In genomic region chrX:12189511-12189910, GRCm38 (mm10) we compare ENCODE assay signal across 25 mouse cellular contexts. TPM values are rescaled to one million over a fixed set of nuclear protein-coding genes. Genes with fewer than 3 reads are reported as not detected.
DNase-seq lines count a peak whose midpoint lies in the region; ATAC-seq and TF ChIP-seq lines count a peak whose summit lies in the region.
"Had no signal": no experiment of that assay in that cellular context is flagged by ENCODE, and none has a peak within 500 bp of the region (broad histone marks: within the 10 kb centered on the region; RNA-seq: fewer than 3 reads in every experiment).

No protein-coding gene starts in this region.

- H3K4me3 ChIP-seq in heart, embryonic 12.5 days, result no peak overlapping the region
- H3K4me3 ChIP-seq in heart, embryonic 11.5 days (ENCODE audit: low read depth, low read length), result no peak overlapping the region
- no peak overlapping the region for H3K4me3 ChIP-seq in liver, adult 2 months (ENCODE audit: insufficient read depth, low read depth, low read length)
- H3K4me3 ChIP-seq in liver, embryonic 11.5 days (ENCODE audit: low read depth, low read length), result no peak overlapping the region
- H3K4me3 ChIP-seq: embryonic facial prominence, embryonic 10.5 days; embryonic facial prominence, embryonic 12.5 days; forebrain, embryonic 13.5 days; forebrain, embryonic 15.5 days had no signal

- DNase-seq in adrenal gland, postnatal 10 days, result peak; percentile 5
- DNase-seq in adrenal gland, postnatal 4 days (ENCODE audit: low spot score in 2 of 2), result no peak
- DNase-seq in heart, adult 11 months, result peak; percentile 93
- DNase-seq in heart, postnatal 10 days, result peak; percentile 16
- DNase-seq in liver, adult 2 months (ENCODE audit: extremely low read depth, low read depth, low spot score), result peak; percentile 22
- no peak for DNase-seq in liver, embryonic 11.5 days (ENCODE audit: low spot score)
- DNase-seq: adrenal gland, adult 8-10 months; B cell, adult 2 months; cerebellum, adult 11-12 months; cerebellum, adult 2 months; cerebellum, adult 9-10 months; cerebellum, postnatal 10 days; cerebellum, postnatal 25 days; forebrain, postnatal 0 days had no signal

- H3K4me1 ChIP-seq in heart, embryonic 12.5 days (replicated peaks), result no peaks in the 10 kb centered on the region
- H3K4me1 ChIP-seq in heart, embryonic 11.5 days (ENCODE audit: control insufficient read depth, insufficient read depth, low read length), result no peaks in the 10 kb centered on the region
- H3K4me1 ChIP-seq in liver, adult 2 months (ENCODE audit: control insufficient read depth, insufficient read depth, low read length), result no peaks in the 10 kb centered on the region
- H3K4me1 ChIP-seq in liver, embryonic 11.5 days (replicated peaks; ENCODE audit: control insufficient read depth, insufficient read depth, low read length), result no peaks in the 10 kb centered on the region
- H3K4me1 ChIP-seq: embryonic facial prominence, embryonic 10.5 days; embryonic facial prominence, embryonic 12.5 days; forebrain, embryonic 13.5 days; forebrain, embryonic 15.5 days had no signal

- TF ChIP-seq CTCF in liver, adult 2 months (IDR thresholded peaks at IDR 0.05; ENCODE audit: low read depth, low read length), result no peak

- 0 out of 2 replicates have a peak, but pooled peaks cover 2% of the 10 kb centered on the region for H3K9me3 ChIP-seq in heart, embryonic 12.5 days (replicated peaks)
- no peaks in the 10 kb centered on the region for H3K9me3 ChIP-seq in heart, embryonic 11.5 days (replicated peaks; ENCODE audit: control insufficient read depth, low read length)
- no peaks in the 10 kb centered on the region for H3K9me3 ChIP-seq in liver, embryonic 11.5 days (ENCODE audit: control insufficient read depth, low read length)
- H3K9me3 ChIP-seq: embryonic facial prominence, embryonic 10.5 days; embryonic facial prominence, embryonic 12.5 days; forebrain, embryonic 13.5 days; forebrain, embryonic 15.5 days; G1E had no signal

- H3K27me3 ChIP-seq in heart, embryonic 12.5 days (replicated peaks), result peaks cover 5% of the 10 kb centered on the region
- no peaks in the 10 kb centered on the region for H3K27me3 ChIP-seq in heart, embryonic 11.5 days (ENCODE audit: control insufficient read depth, insufficient read depth, low read length)
- no peaks in the 10 kb centered on the region for H3K27me3 ChIP-seq in liver, adult 2 months (ENCODE audit: control insufficient read depth, insufficient read depth, low read length)
- H3K27me3 ChIP-seq in liver, embryonic 11.5 days (replicated peaks; ENCODE audit: control insufficient read depth, insufficient read depth, low read length), result no peaks in the 10 kb centered on the region; the same call in 1 of the 2 replicates
- H3K27me3 ChIP-seq: CH12.LX; embryonic facial prominence, embryonic 12.5 days; forebrain, embryonic 13.5 days; forebrain, embryonic 15.5 days had no signal

- H3K79me2 ChIP-seq in liver, adult 2 months (ENCODE audit: control insufficient read depth, insufficient read depth, low read length), result no peaks in the 10 kb centered on the region

- H3K4me2 ChIP-seq in heart, embryonic 12.5 days, result no peak overlapping the region
- H3K4me2 ChIP-seq in heart, embryonic 11.5 days, result no peak overlapping the region
- H3K4me2 ChIP-seq in liver, embryonic 11.5 days, result no peak overlapping the region
- H3K4me2 ChIP-seq: embryonic facial prominence, embryonic 12.5 days; forebrain, embryonic 13.5 days; forebrain, embryonic 15.5 days had no signal

- WGBS in heart, embryonic 12.5 days, result 56% methylated on average over 4 of the region's 4 CpGs
- WGBS in heart, embryonic 11.5 days (ENCODE audit: insufficient replicate concordance), result 66% methylated on average over 4 of the region's 4 CpGs
- 43% methylated on average over 4 of the region's 4 CpGs for WGBS in liver, adult 2 months
- WGBS in liver, embryonic 11.5 days, result 61% methylated on average over 4 of the region's 4 CpGs

- intact Hi-C loops in heart, postnatal 10 days (cut with DNase I), result no loop called here

- H3K36me3 ChIP-seq in heart, embryonic 12.5 days, result no peaks in the 10 kb centered on the region
- no peaks in the 10 kb centered on the region for H3K36me3 ChIP-seq in heart, embryonic 11.5 days (ENCODE audit: control insufficient read depth, insufficient read depth, low read length)
- H3K36me3 ChIP-seq in liver, adult 2 months (ENCODE audit: control insufficient read depth, insufficient read depth, low read length), result no peaks in the 10 kb centered on the region
- no peaks in the 10 kb centered on the region for H3K36me3 ChIP-seq in liver, embryonic 11.5 days (ENCODE audit: control insufficient read depth, insufficient read depth, low read length)
- H3K36me3 ChIP-seq: embryonic facial prominence, embryonic 10.5 days; embryonic facial prominence, embryonic 12.5 days; forebrain, embryonic 15.5 days; G1E had no signal

- no peak for ATAC-seq in heart, embryonic 12.5 days (ENCODE audit: insufficient number of reproducible peaks, low FRiP score)
- no peak for ATAC-seq in heart, embryonic 11.5 days (replicated peaks; ENCODE audit: insufficient number of reproducible peaks, low FRiP score, low TSS enrichment)
- ATAC-seq in liver, embryonic 11.5 days (replicated peaks; ENCODE audit: low FRiP score), result no peak
- ATAC-seq: activated CD4-positive, CD25-positive, alpha-beta regulatory T cell, adult 4 months; CD4-positive, CD25-positive, alpha-beta regulatory T cell, adult 4 months; forebrain, embryonic 13.5 days; forebrain, embryonic 15.5 days; forebrain, postnatal 0 days; Patski had no signal

- H3K9ac ChIP-seq in heart, embryonic 12.5 days, result no peak overlapping the region
- no peak overlapping the region for H3K9ac ChIP-seq in heart, embryonic 11.5 days (ENCODE audit: low read depth, low read length)
- no peak overlapping the region for H3K9ac ChIP-seq in liver, adult 2 months (ENCODE audit: low read depth, low read length)
- H3K9ac ChIP-seq in liver, embryonic 11.5 days (ENCODE audit: low read depth, low read length), result no peak overlapping the region
- H3K9ac ChIP-seq: embryonic facial prominence, embryonic 12.5 days; forebrain, embryonic 13.5 days; forebrain, embryonic 15.5 days; forebrain, postnatal 0 days had no signal

- no peak for TF ChIP-seq POLR2A in liver, adult 2 months (IDR thresholded peaks at IDR 0.05; ENCODE audit: extremely low read depth, insufficient read depth, low read length)

- H3K27ac ChIP-seq in heart, embryonic 12.5 days (ENCODE audit: poor library complexity, severe bottlenecking), result no peak overlapping the region
- no peak overlapping the region for H3K27ac ChIP-seq in heart, embryonic 11.5 days (ENCODE audit: low read depth, low read length)
- H3K27ac ChIP-seq in liver, adult 2 months (replicated peaks; ENCODE audit: insufficient read depth, low read depth, low read length), result no peak overlapping the region
- H3K27ac ChIP-seq in liver, embryonic 11.5 days (ENCODE audit: low read depth, low read length), result no peak overlapping the region
- H3K27ac ChIP-seq: embryonic facial prominence, embryonic 10.5 days; embryonic facial prominence, embryonic 12.5 days; forebrain, embryonic 13.5 days; forebrain, embryonic 15.5 days had no signal

RNA-seq across cellular contexts. Expression of gene Bcor, which starts 29.4 kb away (rescaled TPM):
- 10 to 100 TPM; 21.1 to 23.3 TPM for total RNA-seq in adrenal gland, postnatal 10 days (2021)
- total RNA-seq in adrenal gland, postnatal 4 days (2021), result 10 to 100 TPM; 34.6 to 37.8 TPM
- 20.3 and 23.4 TPM in 2 replicates for polyA plus RNA-seq in heart, embryonic 12.5 days (2016; fragmentation: Nextera tagmentation; extraction: Ambion mirVana)
- 10 to 100 TPM; 26.4 to 38.5 TPM for total RNA-seq in heart, postnatal 10 days (2021)
- polyA plus RNA-seq in heart, embryonic 11.5 days (2014; fragmentation: Nextera tagmentation; extraction: Ambion mirVana), result 18.7 and 20.2 TPM in 2 replicates
- 2.8 and 4.9 TPM in 2 replicates for total RNA-seq in liver, adult 2 months (2014; rRNA removed)
- 5.6 and 6.6 TPM in 2 replicates for polyA plus RNA-seq in liver, adult 2 months (2012; rRNA removed)
- polyA plus RNA-seq in liver, embryonic 11.5 days (2014; fragmentation: Nextera tagmentation; extraction: Ambion mirVana), result 14.5 and 14.8 TPM in 2 replicates

Comparison
In these comparisons a context has a peak if more than half of its experiments do, and no peak if none do; other contexts are left out.
1. DNase-seq: peak in adrenal gland, postnatal 10 days (single experiment), heart, adult 11 months (single experiment), heart, postnatal 10 days (2 of 2) and liver, adult 2 months (single experiment); none in adrenal gland, postnatal 4 days (0 of 2) and liver, embryonic 11.5 days (single experiment).